Mouse (Mus musculus) intestine, embryonic 16.5 days (tissue): ENCODE data around the gene Nfia. TPM values are rescaled to one million over a fixed set of nuclear protein-coding genes. Genes with fewer than 3 reads are reported as not detected.

ENCODE experiments used
- ATAC-seq: fragments of 200-750 bp; cut with Nextera tagmentation; 2 replicates; pipeline ENCODE4 v1.8.0; 2017; ENCODE audit warnings: moderate TSS enrichment, moderate library complexity
- H3K27ac ChIP-seq: fragments of 300-500 bp; sonication (generic); 2 replicates; pipeline ENCODE4 v1.5.1; 2014; ENCODE audit warnings: mild to moderate bottlenecking, low read length
- H3K27me3 ChIP-seq: fragments of 300-500 bp; sonication (generic); replicated peaks from 2 replicates; pipeline ENCODE4 v1.6.1; 2014; ENCODE audit warnings: low read length, control low read depth, mixed read lengths; ENCODE audit not compliant: control insufficient read depth, insufficient read depth
- H3K36me3 ChIP-seq: fragments of 300-500 bp; sonication (generic); 2 replicates; pipeline ENCODE4 v1.6.1; 2014; ENCODE audit warnings: low read length, control low read depth; ENCODE audit not compliant: control insufficient read depth, insufficient read depth
- H3K4me1 ChIP-seq: fragments of 300-500 bp; sonication (generic); 2 replicates; pipeline ENCODE4 v1.6.1; 2014; ENCODE audit warnings: low read length, control low read depth, mixed read lengths; ENCODE audit not compliant: control insufficient read depth, insufficient read depth
- H3K4me2 ChIP-seq: fragments of 300-500 bp; sonication (generic); 2 replicates; pipeline ENCODE4 v1.6.1; 2014; ENCODE audit warnings: low read depth, low read length, control low read depth
- H3K4me3 ChIP-seq: fragments of 300-500 bp; sonication (generic); 2 replicates; pipeline ENCODE4 v1.5.1; 2014; ENCODE audit warnings: mild to moderate bottlenecking, low read length
- H3K9ac ChIP-seq: fragments of 300-500 bp; sonication (generic); 2 replicates; pipeline ENCODE4 v1.6.1; 2014; ENCODE audit warnings: low read depth, low read length
- H3K9me3 ChIP-seq: fragments of 300-500 bp; sonication (generic); 2 replicates; pipeline ENCODE4 v1.6.1; 2016; ENCODE audit warnings: low read length, control low read depth; ENCODE audit not compliant: control insufficient read depth
- WGBS: fragments of 180-500 bp; shearing (Covaris S2); extraction: QIAGEN DNeasy Blood & Tissue Kit; methylation state at CpG from one replicate; pipeline ENCODE4 v1.1.7; 2014; 5-methylcytosine and 5-hydroxymethylcytosine counted together
- polyA plus RNA-seq: library from polyadenylated mRNA; unstranded; fragments of >200 nt; fragmentation: Nextera tagmentation; extraction: Ambion mirVana; gene quantifications from 2 replicates; pipeline ENCODE4 v1.2.1, GENCODE M21; 2015

Nfia gene
- polyA plus RNA-seq, 1 experiment from 2014 or later = 24.0 TPM

GRCm38 (mm10) chr4:97874916-97875315, 102.4 kb downstream of the Nfia start:
- H3K27ac ChIP-seq = 0 out of 2 replicates have a peak overlapping the region, but pooled peaks have one; percentile 30
- WGBS = 73% methylated on average over 3 of the region's 3 CpGs

GRCm38 (mm10) chr4:97875901-97876300, 103.4 kb downstream of the Nfia start:
- Histone ChIP-seq H3K4me2 (no peak overlapping the region), H3K27ac (no peak overlapping the region), H3K36me3 (no peaks in the 10 kb centered on the region), H3K9me3 (no peaks in the 10 kb centered on the region), H3K9ac (no peak overlapping the region), H3K4me3 (no peak overlapping the region), H3K27me3 (no peaks in the 10 kb centered on the region), H3K4me1 (peaks cover 3% of the 10 kb centered on the region; the same call in 1 of the 2 replicates)
- no peak for ATAC-seq
- WGBS = 44% methylated on average over 3 of the region's 3 CpGs

More at GRCm38 (mm10) chr4:97874916-97875315, 102.4 kb downstream of the Nfia start:
- no peak overlapping the region for H3K4me3 ChIP-seq
- H3K9me3 ChIP-seq = no peaks in the 10 kb centered on the region
- H3K9ac ChIP-seq = no peak overlapping the region
- ATAC-seq = no peak
- no peaks in the 10 kb centered on the region for H3K36me3 ChIP-seq
- no peaks in the 10 kb centered on the region for H3K27me3 ChIP-seq
- H3K4me1 ChIP-seq = peaks cover 6% of the 10 kb centered on the region; the same call in 1 of the 2 replicates
- no peak overlapping the region for H3K4me2 ChIP-seq

GRCm38 (mm10) chr4:97879696-97880095, 107.2 kb downstream of the Nfia start:
- Histone ChIP-seq H3K27me3 (no peaks in the 10 kb centered on the region), H3K4me3 (no peak overlapping the region), H3K27ac (no peak overlapping the region), H3K4me1 (peaks cover 3% of the 10 kb centered on the region; the same call in 1 of the 2 replicates), H3K9ac (no peak overlapping the region), H3K9me3 (no peaks in the 10 kb centered on the region), H3K36me3 (no peaks in the 10 kb centered on the region), H3K4me2 (no peak overlapping the region)
- 70% methylated on average over 7 of the region's 7 CpGs for WGBS
- no peak for ATAC-seq

GRCm38 (mm10) chr4:97880120-97881055, 107.9 kb downstream of the Nfia start:
- 84% methylated on average over 9 of the region's 9 CpGs for WGBS
- Histone ChIP-seq H3K36me3 (no peaks in the 10 kb centered on the region), H3K9ac (no peak overlapping the region), H3K27me3 (no peaks in the 10 kb centered on the region), H3K9me3 (no peaks in the 10 kb centered on the region), H3K27ac (no peak overlapping the region), H3K4me2 (no peak overlapping the region), H3K4me1 (peaks cover 3% of the 10 kb centered on the region; the same call in 1 of the 2 replicates), H3K4me3 (no peak overlapping the region)
- ATAC-seq = no peak

- no peaks in the 10 kb centered on the region for H3K36me3 ChIP-seq
- no peaks in the 10 kb centered on the region for H3K9me3 ChIP-seq
- ATAC-seq = no peak
- H3K27me3 ChIP-seq = no peaks in the 10 kb centered on the region
- H3K4me3 ChIP-seq = no peak overlapping the region
- WGBS = 64% methylated on average over 5 of the region's 5 CpGs
- H3K4me1 ChIP-seq = peaks cover 3% of the 10 kb centered on the region; the same call in 1 of the 2 replicates
- H3K9ac ChIP-seq = no peak overlapping the region
- H3K27ac ChIP-seq = no peak overlapping the region
- H3K4me2 ChIP-seq = no peak overlapping the region
These were observed 113.0 kb downstream of the Nfia start for GRCm38 (mm10) chr4:97885574-97885973.

- 91% methylated on average over 5 of the region's 5 CpGs for WGBS
- no peak for ATAC-seq
- Histone ChIP-seq H3K27me3 (no peaks in the 10 kb centered on the region), H3K4me2 (no peak overlapping the region), H3K27ac (no peak overlapping the region), H3K36me3 (no peaks in the 10 kb centered on the region), H3K9me3 (no peaks in the 10 kb centered on the region), H3K4me1 (peaks cover 3% of the 10 kb centered on the region; the same call in 1 of the 2 replicates), H3K9ac (no peak overlapping the region), H3K4me3 (no peak overlapping the region)
These were observed 113.7 kb downstream of the Nfia start for GRCm38 (mm10) chr4:97886220-97886619.

GRCm38 (mm10) chr4:97887228-97887627, 114.7 kb downstream of the Nfia start:
- Histone ChIP-seq H3K4me2 (no peak overlapping the region), H3K9ac (no peak overlapping the region), H3K4me1 (peaks cover 2% of the 10 kb centered on the region; the same call in 1 of the 2 replicates), H3K9me3 (no peaks in the 10 kb centered on the region), H3K36me3 (no peaks in the 10 kb centered on the region), H3K27ac (no peak overlapping the region), H3K4me3 (no peak overlapping the region), H3K27me3 (no peaks in the 10 kb centered on the region)
- WGBS = 71% methylated on average over 1 of the region's 1 CpGs
- no peak for ATAC-seq

GRCm38 (mm10) chr4:97891063-97891462, 118.5 kb downstream of the Nfia start:
- no peak overlapping the region for H3K9ac ChIP-seq
- WGBS = 79% methylated on average over 3 of the region's 3 CpGs
- H3K9me3 ChIP-seq = no peaks in the 10 kb centered on the region
- no peaks in the 10 kb centered on the region for H3K36me3 ChIP-seq
- H3K4me3 ChIP-seq = no peak overlapping the region
- H3K4me2 ChIP-seq = no peak overlapping the region
- H3K4me1 ChIP-seq = peaks cover 2% of the 10 kb centered on the region; the same call in 1 of the 2 replicates
- no peaks in the 10 kb centered on the region for H3K27me3 ChIP-seq
- no peak for ATAC-seq
- no peak overlapping the region for H3K27ac ChIP-seq

- H3K4me2 ChIP-seq = no peak overlapping the region
- H3K9me3 ChIP-seq = no peaks in the 10 kb centered on the region
- ATAC-seq = no peak
- no peak overlapping the region for H3K9ac ChIP-seq
- 86% methylated on average over 1 of the region's 1 CpGs for WGBS
- no peaks in the 10 kb centered on the region for H3K36me3 ChIP-seq
- no peak overlapping the region for H3K4me3 ChIP-seq
- no peaks in the 10 kb centered on the region for H3K27me3 ChIP-seq
- peaks cover 2% of the 10 kb centered on the region; the same call in 1 of the 2 replicates for H3K4me1 ChIP-seq
- no peak overlapping the region for H3K27ac ChIP-seq
These were observed 119.1 kb downstream of the Nfia start for GRCm38 (mm10) chr4:97891611-97892010.
